Mouse (Mus musculus): ENCODE results near the gene Cdc73. TPM values are rescaled to one million over a fixed set of nuclear protein-coding genes. Genes with fewer than 3 reads are reported as not detected.

Cdc73 gene
- 10.3 and 12.4 TPM in 2 replicates for polyA plus RNA-seq (2012; rRNA removed)

DNA sequence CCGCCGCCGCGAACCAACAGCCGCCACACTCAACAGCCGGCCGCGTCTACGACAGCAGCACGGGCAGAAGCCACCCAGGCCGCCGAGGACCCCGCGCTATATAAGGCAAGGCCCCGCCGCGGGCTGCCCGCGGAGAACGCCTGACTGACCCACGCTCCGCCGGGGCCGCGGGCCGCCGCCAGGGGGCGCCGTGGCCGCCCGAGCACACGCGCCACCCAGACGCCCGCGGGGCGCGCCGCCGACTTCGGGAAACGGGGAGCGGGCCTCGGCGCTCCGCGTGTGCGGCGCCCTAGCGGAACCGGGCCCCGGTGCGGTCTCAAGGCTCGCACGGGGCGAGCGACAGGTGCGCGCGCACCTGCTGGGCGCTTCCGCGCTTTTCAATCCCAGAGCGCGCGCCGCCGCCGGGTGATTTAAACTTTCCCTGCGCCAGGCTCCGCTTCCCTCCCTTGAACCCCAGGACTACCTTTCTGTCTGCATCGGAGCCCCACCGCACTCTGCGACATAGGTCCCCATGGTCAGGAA is at the start of gene Cdc73:
Gene Cdc73, minus strand, starts transcription at position 153 of the 522 bp plus-strand sequence.

GRCm38 (mm10) chr1:143716038-143716437 is 13.3 kb upstream of the Cdc73 start, which contains the start of gene Glrx2:
Gene Glrx2 (plus strand): TSS chr1:143716338.

GRCm38 (mm10) chr1:143640650-143641407 is 61.9 kb downstream of the Cdc73 start, which contains the start of gene B3galt2:
Gene B3galt2 (plus strand): TSS chr1:143640664.

Other genes with a start within 250 kb of the Cdc73 start
- gene B3galt2, start 62.2 kb downstream of the Cdc73 start, polyA plus RNA-seq (2012; rRNA removed): not detected in 2 replicates
- gene Glrx2, start 13.4 kb upstream of the Cdc73 start, polyA plus RNA-seq (2012; rRNA removed): 21.1 and 23.0 TPM in 2 replicates
- gene Trove2, start 74.2 kb upstream of the Cdc73 start, polyA plus RNA-seq (2012; rRNA removed): 0.83 and 0.85 TPM in 2 replicates
- 12.1 and 13.8 TPM in 2 replicates for gene Uchl5, start 74.4 kb upstream of the Cdc73 start, polyA plus RNA-seq (2012; rRNA removed)